Mouse (Mus musculus): ENCODE measurements around the gene Micu2. TPM values are rescaled to one million over a fixed set of nuclear protein-coding genes. Genes with fewer than 3 reads are reported as not detected.

The Micu2 gene
- total and polyA plus RNA-seq, 3 experiments, result 61.3 to 173 (median 65.1) TPM

DNA sequence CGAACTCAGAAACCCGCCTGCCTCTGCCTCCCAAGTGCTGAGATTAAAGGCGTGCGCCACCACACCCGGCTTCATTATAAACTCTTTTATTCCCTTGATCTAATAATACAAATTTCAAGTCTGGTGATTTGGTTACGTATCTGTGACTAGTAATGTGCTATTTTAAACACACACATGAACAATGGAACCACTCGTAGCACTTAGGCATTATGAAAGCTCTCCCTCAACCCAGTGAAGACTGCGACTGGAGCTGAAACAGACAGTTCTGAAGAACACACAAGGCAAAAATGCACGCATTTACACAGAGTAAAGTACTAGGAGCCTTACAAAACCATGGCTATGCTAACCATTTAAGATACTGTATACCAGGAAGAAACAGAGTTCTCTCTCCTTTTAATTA is 121.1 kb downstream of the Micu2 start (continued):
- no peak for TF ChIP-seq MEF2A (IDR thresholded peaks at IDR 0.05; ENCODE audit: extremely low read depth, insufficient replicate concordance, low read depth, low read length, poor library complexity, severe bottlenecking)
- TF ChIP-seq SMC3 (IDR thresholded peaks at IDR 0.05; ENCODE audit: low read depth, low read length), result no peak

DNA sequence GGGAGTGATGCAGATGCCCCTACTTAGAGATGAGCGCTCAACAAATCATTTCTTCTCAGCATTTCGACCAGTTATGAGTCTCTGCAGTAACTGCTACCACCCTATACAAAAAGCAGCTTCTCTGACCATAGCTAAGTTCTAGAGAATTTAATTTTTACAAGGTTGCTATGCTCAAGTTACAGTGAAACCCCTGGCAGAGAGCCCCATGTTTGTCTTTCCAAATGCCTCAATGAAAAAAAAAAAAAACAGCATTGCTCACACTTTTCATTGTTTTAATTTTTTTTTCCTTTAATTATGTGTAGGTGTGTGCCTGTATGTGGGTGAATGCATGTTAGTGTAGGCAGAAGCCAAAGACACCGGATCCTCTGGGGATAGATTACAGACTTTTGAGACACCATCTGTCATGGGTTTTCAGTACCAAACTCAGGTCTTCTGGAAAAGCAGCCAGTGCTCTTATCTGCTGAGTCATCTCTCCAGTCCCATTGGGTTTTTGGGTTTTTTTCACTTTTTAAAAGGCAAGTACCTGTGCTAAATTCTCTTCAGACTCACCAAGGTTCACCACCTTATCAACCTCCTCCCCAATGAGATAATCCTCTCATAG is 132.3 kb downstream of the Micu2 start:
- DNase-seq (ENCODE audit: low read depth, low spot score), result no peak
- Histone ChIP-seq H3K4me1 (ENCODE audit: control insufficient read depth in 1 of 2, insufficient read depth in 2 of 2, low read length in 2 of 2) (peaks cover 3 to 4% of the 10 kb centered on the region in 2 experiments; a peak in 3 of 4 replicates), H3K79me2 (ENCODE audit: control insufficient read depth, insufficient read depth, low read length, poor library complexity) (no peaks in the 10 kb centered on the region), H3K27ac (ENCODE audit: control insufficient read depth, low read depth, low read length) (no peak overlapping the region), H3K9me3 (replicated peaks; ENCODE audit: insufficient read depth, low read length) (no peaks in the 10 kb centered on the region), H3K4me3 (ENCODE audit: control insufficient read depth in 1 of 2, insufficient read depth in 1 of 2, low read depth in 2 of 2, low read length in 2 of 2) (no peak overlapping the region), H3K36me3 (ENCODE audit: control insufficient read depth in 1 of 2, insufficient read depth in 2 of 2, low read length in 2 of 2) (peaks cover 0 to 10% of the 10 kb centered on the region in 2 experiments; a peak in 2 of 4 replicates), H3K27me3 (ENCODE audit: control insufficient read depth in 1 of 2, insufficient read depth in 2 of 2, low read length in 2 of 2) (no peaks in the 10 kb centered on the region), H3K9ac (ENCODE audit: control insufficient read depth, low read depth, low read length, poor library complexity, severe bottlenecking) (no peak overlapping the region)
- 0 out of 2 replicates have a peak, but pooled peaks have one; percentile 29 for TF ChIP-seq GATA1 (IDR thresholded peaks at IDR 0.05; ENCODE audit: low read depth, low read length)
- no peak for TF ChIP-seq BHLHE40 (IDR thresholded peaks at IDR 0.05; ENCODE audit: borderline replicate concordance, low read depth, low read length)

Other genes starting within 250 kb of the Micu2 start
- gene Lats2, start 240.9 kb downstream of the Micu2 start, total RNA-seq (2012; rRNA removed), result 0.98 and 1.1 TPM in 2 replicates
- 1 to 10 TPM in 1 of 2 experiments, not detected in 1; 2.6 TPM for gene Lats2, start 240.9 kb downstream of the Micu2 start, polyA plus RNA-seq (2012; ENCODE audit: insufficient read depth in 1 of 2, insufficient read length in 2 of 2, low read depth in 1 of 2, low replicate concordance in 2 of 2, missing spikeins in 1 of 2)
- 201 and 226 TPM in 2 replicates for gene Sap18, start 201.1 kb downstream of the Micu2 start, total RNA-seq (2012; rRNA removed)
- 10 to 100 TPM in 1 of 2 experiments, not detected in 1; 13.7 TPM for gene Sap18, start 201.1 kb downstream of the Micu2 start, polyA plus RNA-seq (2012; ENCODE audit: insufficient read depth in 1 of 2, insufficient read length in 2 of 2, low read depth in 1 of 2, low replicate concordance in 2 of 2, missing spikeins in 1 of 2)
- gene Ska3, start 173.1 kb downstream of the Micu2 start, total RNA-seq (2012; rRNA removed), result 20.1 and 20.2 TPM in 2 replicates
- 10 to 100 TPM in 1 of 2 experiments, not detected in 1; 29.7 TPM for gene Ska3, start 173.1 kb downstream of the Micu2 start, polyA plus RNA-seq (2012; ENCODE audit: insufficient read depth in 1 of 2, insufficient read length in 2 of 2, low read depth in 1 of 2, low replicate concordance in 2 of 2, missing spikeins in 1 of 2)
- gene Mrpl57, start 173.0 kb downstream of the Micu2 start, total RNA-seq (2012; rRNA removed), result 126 and 132 TPM in 2 replicates
- 100 to 1,000 TPM in 1 of 2 experiments, not detected in 1; 184 TPM for gene Mrpl57, start 173.0 kb downstream of the Micu2 start, polyA plus RNA-seq (2012; ENCODE audit: insufficient read depth in 1 of 2, insufficient read length in 2 of 2, low read depth in 1 of 2, low replicate concordance in 2 of 2, missing spikeins in 1 of 2)
- gene Zdhhc20, start 109.0 kb downstream of the Micu2 start, total RNA-seq (2012; rRNA removed), result 4.6 and 5.9 TPM in 2 replicates
- gene Zdhhc20, start 109.0 kb downstream of the Micu2 start, polyA plus RNA-seq (2012; ENCODE audit: insufficient read depth in 1 of 2, insufficient read length in 2 of 2, low read depth in 1 of 2, low replicate concordance in 2 of 2, missing spikeins in 1 of 2), result 10 to 100 TPM in 1 of 2 experiments, not detected in 1; 11.4 TPM
- gene Fgf9, start 71.3 kb upstream of the Micu2 start, total RNA-seq (2012; rRNA removed), result not detected in 2 replicates
- under 1 TPM in 1 of 2 experiments, not detected in 1; 0.01 TPM for gene Fgf9, start 71.3 kb upstream of the Micu2 start, polyA plus RNA-seq (2012; ENCODE audit: insufficient read depth in 1 of 2, insufficient read length in 2 of 2, low read depth in 1 of 2, low replicate concordance in 2 of 2, missing spikeins in 1 of 2)